In genomic region chr12:76444862-76445261, GRCm38 (mm10) we compare ENCODE assay signal across 14 mouse cellular contexts. TPM values are rescaled to one million over a fixed set of nuclear protein-coding genes. Genes with fewer than 3 reads are reported as not detected.
DNase-seq lines count a peak whose midpoint lies in the region; ATAC-seq and TF ChIP-seq lines count a peak whose summit lies in the region.
"Had no signal": no experiment of that assay in that cellular context is flagged by ENCODE, and none has a peak within 500 bp of the region (broad histone marks: within the 10 kb centered on the region; RNA-seq: fewer than 3 reads in every experiment).

No protein-coding gene starts in this region.

- H3K4me2 ChIP-seq in intestine, embryonic 14.5 days (ENCODE audit: low read length) = no peak overlapping the region
- H3K4me2 ChIP-seq in intestine, embryonic 15.5 days (replicated peaks) = no peak overlapping the region
- peak overlapping the region; percentile 21; the same call in 1 of the 2 replicates for H3K4me2 ChIP-seq in liver, embryonic 15.5 days
- H3K4me2 ChIP-seq: hindbrain, embryonic 12.5 days; neural tube, embryonic 13.5 days had no signal

- no peak for ATAC-seq in intestine, embryonic 14.5 days (replicated peaks; ENCODE audit: low FRiP score, low TSS enrichment, low read depth)
- ATAC-seq in intestine, embryonic 15.5 days = no peak
- no peak for ATAC-seq in liver, embryonic 15.5 days (ENCODE audit: insufficient read depth)

- no peak overlapping the region for H3K9ac ChIP-seq in intestine, embryonic 14.5 days (ENCODE audit: low read length)
- H3K9ac ChIP-seq in intestine, embryonic 15.5 days = no peak overlapping the region
- H3K9ac ChIP-seq in ES-E14 (ENCODE audit: insufficient read depth, low read depth, low read length, poor library complexity, severe bottlenecking) = peak overlapping the region; percentile 71
- H3K9ac ChIP-seq in liver, embryonic 15.5 days = no peak overlapping the region
- H3K9ac ChIP-seq: hindbrain, embryonic 12.5 days; neural tube, embryonic 13.5 days had no signal

- no peaks in the 10 kb centered on the region for H3K9me3 ChIP-seq in intestine, embryonic 14.5 days (ENCODE audit: control insufficient read depth, low read length)
- no peaks in the 10 kb centered on the region for H3K9me3 ChIP-seq in intestine, embryonic 15.5 days
- H3K9me3 ChIP-seq in E14TG2a.4 (ENCODE audit: low read length) (peaks cover 10% of the 10 kb centered on the region; the same call in 1 of the 2 replicates), ES-E14 (ENCODE audit: control insufficient read depth, insufficient read depth, low read depth, low read length) (no peaks in the 10 kb centered on the region)
- H3K9me3 ChIP-seq in liver, embryonic 15.5 days (replicated peaks) = no peaks in the 10 kb centered on the region
- H3K9me3 ChIP-seq: hindbrain, embryonic 12.5 days; neural tube, embryonic 13.5 days had no signal

- H3K36me3 ChIP-seq in intestine, embryonic 14.5 days (ENCODE audit: control insufficient read depth, insufficient read depth, low read length) = no peaks in the 10 kb centered on the region
- no peaks in the 10 kb centered on the region for H3K36me3 ChIP-seq in intestine, embryonic 15.5 days
- H3K36me3 ChIP-seq in E14TG2a.4 (ENCODE audit: insufficient read depth, low read length) = peaks cover 40% of the 10 kb centered on the region
- H3K36me3 ChIP-seq in ES-E14 (ENCODE audit: control insufficient read depth, insufficient read depth, low read length, poor library complexity, severe bottlenecking) = peaks cover 10% of the 10 kb centered on the region
- H3K36me3 ChIP-seq in liver, embryonic 15.5 days (replicated peaks) = no peaks in the 10 kb centered on the region
- H3K36me3 ChIP-seq: hindbrain, embryonic 12.5 days; neural tube, embryonic 13.5 days had no signal

- H3K27ac ChIP-seq in intestine, embryonic 14.5 days (ENCODE audit: low read depth) = no peak overlapping the region
- H3K27ac ChIP-seq in intestine, embryonic 15.5 days = no peak overlapping the region
- peak overlapping the region; percentile 42 for H3K27ac ChIP-seq in ES-E14 (ENCODE audit: insufficient read depth, low read depth, low read length, poor library complexity, severe bottlenecking)
- H3K27ac ChIP-seq in liver, embryonic 15.5 days (replicated peaks) = no peak overlapping the region
- H3K27ac ChIP-seq: hindbrain, embryonic 12.5 days; neural tube, embryonic 13.5 days had no signal

- H3K4me3 ChIP-seq in intestine, embryonic 14.5 days (ENCODE audit: low read depth, low read length) = 0 out of 2 replicates have a peak overlapping the region, but pooled peaks have one; percentile 2
- H3K4me3 ChIP-seq in intestine, embryonic 15.5 days (replicated peaks) = no peak overlapping the region
- peak overlapping the region; percentile 80 for H3K4me3 ChIP-seq in E14TG2a.4 (replicated peaks; ENCODE audit: low read length)
- H3K4me3 ChIP-seq in ES-E14 (ENCODE audit: insufficient read depth in 1 of 2, low read depth in 1 of 2, low read length in 2 of 2, poor library complexity in 1 of 2, severe bottlenecking in 1 of 2) = peak overlapping the region; percentile 70 to 80
- peak overlapping the region; percentile 26 for H3K4me3 ChIP-seq in liver, embryonic 15.5 days (replicated peaks)
- H3K4me3 ChIP-seq: hindbrain, embryonic 12.5 days; neural tube, embryonic 13.5 days had no signal

- in situ Hi-C loops in ES-E14 (cut with MboI; ENCODE audit: low sequenced_read_pairs in 2 of 2, unreplicated experiment in 2 of 2) = no loop called here

- DNase-seq in intestine, embryonic 14.5 days (ENCODE audit: low spot score) = no peak
- DNase-seq in ES-E14 (ENCODE audit: low read depth, low spot score) = no peak
- no peak for DNase-seq in gastrocnemius, adult 8-10 months (ENCODE audit: low spot score in 2 of 2)
- no peak for DNase-seq in layer of hippocampus, postnatal 25 days (ENCODE audit: extremely low spot score in 1 of 2, low spot score in 1 of 2)
- DNase-seq in layer of hippocampus, postnatal 14 days (ENCODE audit: low spot score in 2 of 2) = no peak
- DNase-seq: adrenal gland, postnatal 36 days; cerebellum, postnatal 14 days; gastrocnemius, postnatal 25 days; lung, adult 2 months had no signal

- no peaks in the 10 kb centered on the region for H3K27me3 ChIP-seq in intestine, embryonic 14.5 days (replicated peaks; ENCODE audit: control insufficient read depth, insufficient read depth, low read length)
- H3K27me3 ChIP-seq in intestine, embryonic 15.5 days (replicated peaks) = no peaks in the 10 kb centered on the region
- H3K27me3 ChIP-seq in E14TG2a.4 (ENCODE audit: insufficient read depth, low read length) = no peaks in the 10 kb centered on the region
- H3K27me3 ChIP-seq in liver, embryonic 15.5 days = no peaks in the 10 kb centered on the region
- H3K27me3 ChIP-seq: hindbrain, embryonic 12.5 days; neural tube, embryonic 13.5 days had no signal

- no peak for TF ChIP-seq CTCF in E14TG2a.4 (conservative IDR thresholded peaks at IDR 0.05; ENCODE audit: low read length)

- WGBS in intestine, embryonic 14.5 days = 86% methylated on average over 6 of the region's 6 CpGs
- WGBS in intestine, embryonic 15.5 days = 75% methylated on average over 6 of the region's 6 CpGs
- WGBS in liver, embryonic 15.5 days (ENCODE audit: insufficient replicate concordance) = 50% methylated on average over 6 of the region's 6 CpGs

- 0 out of 2 replicates have a peak, but pooled peaks cover 2% of the 10 kb centered on the region for H3K4me1 ChIP-seq in intestine, embryonic 14.5 days (replicated peaks; ENCODE audit: control insufficient read depth, insufficient read depth, low read length)
- H3K4me1 ChIP-seq in intestine, embryonic 15.5 days (replicated peaks) = no peaks in the 10 kb centered on the region
- peaks cover 57% of the 10 kb centered on the region for H3K4me1 ChIP-seq in E14TG2a.4 (replicated peaks; ENCODE audit: low read depth, low read length)
- H3K4me1 ChIP-seq in ES-E14 (ENCODE audit: control insufficient read depth in 2 of 2, insufficient read depth in 2 of 2, low read length in 2 of 2, poor library complexity in 1 of 2) = peaks cover 0 to 4% of the 10 kb centered on the region in 2 experiments; a peak in 1 of 4 replicates
- H3K4me1 ChIP-seq in liver, embryonic 15.5 days (replicated peaks) = 0 out of 2 replicates have a peak, but pooled peaks cover 3% of the 10 kb centered on the region
- H3K4me1 ChIP-seq: hindbrain, embryonic 12.5 days; neural tube, embryonic 13.5 days had no signal

TF ChIP-seq in ES-E14, 5 proteins besides CTCF, POLR2A, EP300 and RAD21:
- TF ChIP-seq ZC3H11A (IDR thresholded peaks at IDR 0.05; ENCODE audit: borderline replicate concordance, low read depth, low read length) (no peak), MAFK (IDR thresholded peaks at IDR 0.05; ENCODE audit: insufficient read depth, low read depth, low read length) (no peak), ZNF384 (IDR thresholded peaks at IDR 0.05; ENCODE audit: low read depth, low read length) (no peak), CHD2 (IDR thresholded peaks at IDR 0.05; ENCODE audit: low read depth, low read length) (no peak), HCFC1 (IDR thresholded peaks at IDR 0.05; ENCODE audit: borderline replicate concordance, insufficient read depth, low read length) (no peak)

RNA-seq across cellular contexts. Expression of gene Ppp1r36, which starts 27.5 kb away (rescaled TPM):
- 1.4 and 1.9 TPM in 2 replicates for polyA plus RNA-seq in intestine, embryonic 14.5 days (2014; fragmentation: Nextera tagmentation; extraction: Ambion mirVana)
- polyA plus RNA-seq in intestine, embryonic 15.5 days (2015; fragmentation: Nextera tagmentation; extraction: Ambion mirVana) = 1.1 and 1.5 TPM in 2 replicates
- total RNA-seq in ES-E14 (2012; rRNA removed) = 0.54 and 0.69 TPM in 2 replicates
- polyA plus RNA-seq in liver, embryonic 15.5 days (2015; fragmentation: Nextera tagmentation; extraction: Ambion mirVana) = 0.05 and 0.10 TPM in 2 replicates
- total RNA-seq in gastrocnemius, adult 8-10 months (2022) = not detected
- total RNA-seq in layer of hippocampus, postnatal 25 days (2021) = 1 to 10 TPM in 1 of 2 experiments, under 1 TPM in 1; 0.92 to 1.5 TPM
- total RNA-seq in layer of hippocampus, postnatal 14 days (2021) = 1 to 10 TPM; 1.1 to 3.0 TPM
- total RNA-seq: adrenal gland, postnatal 36 days; gastrocnemius, postnatal 25 days had no signal

RNA-seq across cellular contexts. Expression of gene Hspa2, which starts 40.9 kb away (rescaled TPM):
- 9.2 and 10.3 TPM in 2 replicates for polyA plus RNA-seq in intestine, embryonic 14.5 days (2014; fragmentation: Nextera tagmentation; extraction: Ambion mirVana)
- polyA plus RNA-seq in intestine, embryonic 15.5 days (2015; fragmentation: Nextera tagmentation; extraction: Ambion mirVana) = 10.1 and 11.9 TPM in 2 replicates
- total RNA-seq in ES-E14 (2012; rRNA removed) = 8.1 and 9.2 TPM in 2 replicates
- 1.4 and 1.6 TPM in 2 replicates for polyA plus RNA-seq in liver, embryonic 15.5 days (2015; fragmentation: Nextera tagmentation; extraction: Ambion mirVana)
- total RNA-seq in gastrocnemius, adult 8-10 months (2022) = 1 to 10 TPM; 4.3 to 7.3 (median 4.8) TPM
- 100 to 1,000 TPM; 106 to 116 TPM for total RNA-seq in layer of hippocampus, postnatal 25 days (2021)
- total RNA-seq in layer of hippocampus, postnatal 14 days (2021) = 100 to 1,000 TPM; 109 to 128 TPM

Comparison
In these comparisons a context has a peak if more than half of its experiments do, and no peak if none do; other contexts are left out.
1. RNA of gene Hspa2, which starts 40.9 kb away (total RNA-seq): 109 to 128 TPM in layer of hippocampus, postnatal 14 days and 106 to 116 TPM in layer of hippocampus, postnatal 25 days; 8.1 to 9.2 TPM in ES-E14 and 4.3 to 7.3 TPM in gastrocnemius, adult 8-10 months; every median in the first group is over 10 times any median in the second.